Mouse (Mus musculus): Measurements from ENCODE around the gene 1700003H04Rik. TPM values are rescaled to one million over a fixed set of nuclear protein-coding genes. Genes with fewer than 3 reads are reported as not detected.
A peak's percentile ranks its signal among the peaks of the same experiment; 100 is the strongest.

1700003H04Rik gene
- not detected in 2 replicates for total RNA-seq (2021)
- long read RNA-seq, result 0 reads

- no peak for DNase-seq
Observed at GRCm38 (mm10) chr3:124581001-124581400, at the start of gene 1700003H04Rik. 1700003H04Rik (minus strand) TSS chr3:124581101.

DNA sequence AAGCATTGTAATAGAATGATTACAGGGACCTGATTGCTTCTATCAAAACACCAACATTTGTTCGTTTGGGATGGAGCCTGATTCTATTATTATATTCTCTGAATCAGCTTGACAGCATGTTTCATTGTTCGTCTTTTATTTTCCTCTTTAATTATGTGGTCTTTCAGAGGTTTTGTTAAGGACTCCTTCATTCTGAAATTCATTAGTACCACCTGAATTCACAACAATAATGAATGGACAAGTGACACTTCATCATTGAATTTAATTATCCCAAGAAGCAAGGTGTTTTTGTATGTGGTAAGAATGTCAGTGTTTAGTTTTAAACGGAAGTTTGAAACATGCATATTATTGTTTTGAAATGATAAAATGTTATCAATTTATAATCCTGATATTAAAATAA is 42.1 kb upstream of the 1700003H04Rik start:
- no peak for DNase-seq

DNA sequence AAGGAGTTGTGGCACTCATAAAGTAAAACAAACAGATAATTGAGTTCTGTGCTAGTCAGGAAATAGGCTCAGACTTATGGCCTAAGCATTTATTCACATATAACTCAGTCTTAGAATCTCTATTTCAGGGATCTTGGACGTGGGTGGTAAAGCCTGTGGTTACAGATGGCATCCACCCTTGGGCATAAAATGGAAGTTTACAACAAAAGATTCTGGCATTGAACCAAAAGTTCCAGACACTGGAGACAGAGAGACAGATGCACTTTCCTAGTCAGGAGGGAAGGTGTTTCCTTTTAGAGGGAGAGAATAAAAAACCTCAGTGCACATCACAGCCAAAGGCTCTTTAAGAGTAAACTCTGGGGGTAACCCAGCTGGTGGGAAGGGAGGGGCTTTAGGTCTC is 32.4 kb upstream of the 1700003H04Rik start:
- DNase-seq, result no peak

DNA sequence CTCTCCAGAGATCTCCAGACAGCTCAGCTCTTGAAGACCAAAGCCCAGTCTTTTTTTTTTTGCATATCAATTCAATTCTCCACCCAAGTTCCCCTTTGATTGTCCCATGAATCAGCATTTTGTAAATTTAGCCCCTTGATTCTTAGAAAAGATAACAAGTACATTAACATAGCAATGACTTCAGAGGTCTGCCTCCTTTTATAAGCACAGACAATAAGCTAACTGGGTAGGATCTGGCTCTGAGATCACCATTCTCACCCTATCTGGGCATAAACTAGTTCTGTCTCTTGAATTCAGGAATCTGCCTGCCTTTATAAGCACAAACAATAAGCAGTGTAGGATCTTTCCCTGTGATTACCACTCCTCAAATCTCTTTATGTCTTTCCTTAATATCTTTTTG is 29.1 kb upstream of the 1700003H04Rik start:
- no peak for DNase-seq

- DNase-seq, result no peak
Observed at GRCm38 (mm10) chr3:124606021-124606517, 25.2 kb upstream of the 1700003H04Rik start.

GRCm38 (mm10) chr3:124605518-124605917 is 24.6 kb upstream of the 1700003H04Rik start:
- no peak for DNase-seq

DNA sequence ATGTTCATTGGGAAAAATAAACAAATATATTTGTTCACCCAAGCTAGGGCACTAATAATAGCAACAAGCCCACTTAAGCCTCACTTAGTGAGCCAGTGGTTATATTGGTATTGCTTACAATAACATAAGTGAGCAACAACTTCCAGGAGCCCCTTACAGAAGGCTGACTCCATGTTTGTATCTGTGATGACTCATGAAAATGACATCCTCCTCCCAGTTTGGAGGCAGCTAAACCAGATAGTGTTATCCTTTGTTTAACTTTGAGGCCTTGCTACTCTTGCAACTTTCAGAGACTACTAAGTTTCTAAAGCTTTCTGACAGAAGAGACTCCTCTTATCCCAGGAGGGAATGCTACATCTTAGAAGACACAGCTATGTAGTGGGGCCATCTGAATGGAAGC is 16.9 kb upstream of the 1700003H04Rik start:
- DNase-seq, result no peak

GRCm38 (mm10) chr3:124587534-124587933 is 6.6 kb upstream of the 1700003H04Rik start:
- DNase-seq, result no peak

GRCm38 (mm10) chr3:124585761-124586160 is 4.9 kb upstream of the 1700003H04Rik start:
- peak; percentile 2 for DNase-seq

DNA sequence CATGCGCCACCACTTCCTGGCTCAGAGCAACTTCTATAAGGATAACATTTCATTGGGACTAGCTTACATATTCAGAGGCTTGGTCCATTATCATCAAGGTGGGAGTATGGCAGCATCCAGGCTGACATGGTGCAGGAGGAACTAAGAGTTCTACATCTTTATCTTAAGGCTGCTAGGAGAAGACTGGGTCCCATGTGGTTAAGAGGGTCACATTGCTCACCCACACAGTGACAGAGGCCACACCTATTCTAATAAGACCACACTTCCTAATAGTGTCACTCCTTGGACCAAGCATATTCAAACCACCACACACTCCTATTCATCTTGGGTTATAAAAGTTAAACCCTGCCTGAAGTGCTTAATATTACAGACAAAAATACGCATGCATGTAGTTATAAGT is 23.6 kb downstream of the 1700003H04Rik start:
- DNase-seq, result no peak

- no peak for DNase-seq
Observed at GRCm38 (mm10) chr3:124555963-124556362, 24.9 kb downstream of the 1700003H04Rik start.

DNA sequence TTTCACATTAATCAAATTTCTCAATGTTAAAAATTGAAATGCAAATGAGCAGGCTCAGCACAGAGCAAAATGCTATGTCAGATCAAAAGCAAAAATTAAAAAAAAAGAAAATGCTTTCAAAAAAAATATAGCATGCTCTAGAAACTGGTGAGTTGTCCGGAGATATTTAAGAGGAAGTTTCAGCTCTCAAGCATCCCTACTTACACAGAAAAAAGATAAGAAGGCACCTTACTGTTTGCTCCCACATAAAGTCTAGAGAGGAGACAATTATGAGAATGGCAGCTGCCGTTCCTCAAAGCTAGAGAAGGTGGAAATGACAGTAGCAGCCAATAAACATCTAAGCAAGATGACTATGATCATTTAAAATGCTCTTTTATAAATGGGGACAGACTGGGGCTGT is 25.8 kb downstream of the 1700003H04Rik start:
- no peak for DNase-seq

DNA sequence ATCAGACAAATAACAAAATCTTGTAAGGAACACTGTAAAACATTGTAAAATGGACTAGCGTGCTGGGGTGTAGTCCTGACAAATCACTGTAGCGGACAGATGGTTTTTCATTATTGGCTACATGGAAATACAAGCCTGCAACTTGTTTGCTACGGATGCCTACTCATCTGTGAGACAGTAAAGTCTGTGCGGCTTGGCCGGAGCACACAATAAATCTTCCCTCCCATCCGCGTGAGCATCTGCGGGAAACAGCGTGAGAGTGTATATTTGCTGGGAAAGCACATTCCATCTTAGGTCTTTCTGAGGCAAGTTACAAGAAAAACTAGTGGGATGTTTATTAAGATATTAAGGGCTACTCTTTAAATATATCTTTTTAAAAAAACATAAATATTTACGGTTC is 32.0 kb downstream of the 1700003H04Rik start:
- DNase-seq, result no peak

DNA sequence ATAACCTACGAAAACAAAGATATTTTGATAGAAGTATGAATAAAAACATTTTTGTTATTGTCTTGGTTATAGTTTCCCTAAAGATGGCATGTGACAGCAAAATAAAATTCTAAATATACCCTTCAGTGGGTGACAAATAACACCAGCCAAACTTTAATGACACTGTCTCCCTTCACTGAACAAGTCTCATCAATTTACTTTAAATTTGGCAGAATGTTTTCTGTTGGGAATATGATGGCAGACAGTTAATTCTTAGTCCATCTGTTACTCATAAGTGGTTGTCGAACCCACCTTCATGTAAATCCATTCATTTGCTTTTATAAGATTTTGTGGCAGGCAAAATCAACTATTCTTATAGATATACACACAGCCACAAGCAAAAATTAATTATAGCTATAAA is 42.6 kb downstream of the 1700003H04Rik start:
- no peak for DNase-seq

GRCm38 (mm10) chr3:124536602-124537001 is 44.3 kb downstream of the 1700003H04Rik start:
- no peak for DNase-seq

- DNase-seq, result no peak
Observed at GRCm38 (mm10) chr3:124518786-124519185, 62.1 kb downstream of the 1700003H04Rik start.

Other genes starting within 250 kb of the 1700003H04Rik start
- gene 1700006A11Rik, start 155.1 kb downstream of the 1700003H04Rik start, total RNA-seq (2021), result not detected in 2 replicates

All from adrenal gland, postnatal 25 days (tissue).